Mouse (Mus musculus): Measurements from ENCODE around the gene Tenm4. TPM values are rescaled to one million over a fixed set of nuclear protein-coding genes. Genes with fewer than 3 reads are reported as not detected.

The Tenm4 gene
- total and polyA plus RNA-seq, 2 experiments: 0.09 to 0.11 TPM

- Histone ChIP-seq H3K27me3 (ENCODE audit: control insufficient read depth, insufficient read depth, low read length) (no peaks in the 10 kb centered on the region), H3K79me2 (ENCODE audit: control insufficient read depth, insufficient read depth, low read length) (no peaks in the 10 kb centered on the region), H3K9ac (ENCODE audit: low read depth, low read length) (no peak overlapping the region), H3K4me1 (ENCODE audit: control insufficient read depth, insufficient read depth, low read length) (no peaks in the 10 kb centered on the region), H3K36me3 (ENCODE audit: control insufficient read depth, insufficient read depth, low read length) (no peaks in the 10 kb centered on the region), H3K27ac (replicated peaks; ENCODE audit: insufficient read depth, low read depth, low read length) (no peak overlapping the region), H3K4me3 (ENCODE audit: insufficient read depth, low read depth, low read length) (no peak overlapping the region)
- TF ChIP-seq CTCF (IDR thresholded peaks at IDR 0.05; ENCODE audit: low read depth, low read length) (no peak), POLR2A (IDR thresholded peaks at IDR 0.05; ENCODE audit: extremely low read depth, insufficient read depth, low read length) (no peak)
- no peak for DNase-seq (ENCODE audit: extremely low read depth, low read depth, low spot score)
- 63% methylated on average over 5 of the region's 5 CpGs for WGBS
These were observed 549.4 kb downstream of the Tenm4 start for GRCm38 (mm10) chr7:96720465-96720864.

- H3K79me2 ChIP-seq (ENCODE audit: control insufficient read depth, insufficient read depth, low read length): no peaks in the 10 kb centered on the region
- no peaks in the 10 kb centered on the region for H3K27me3 ChIP-seq (ENCODE audit: control insufficient read depth, insufficient read depth, low read length)
- TF ChIP-seq CTCF (IDR thresholded peaks at IDR 0.05; ENCODE audit: low read depth, low read length) (no peak), POLR2A (IDR thresholded peaks at IDR 0.05; ENCODE audit: extremely low read depth, insufficient read depth, low read length) (no peak)
- no peak overlapping the region for H3K4me3 ChIP-seq (ENCODE audit: insufficient read depth, low read depth, low read length)
- H3K9ac ChIP-seq (ENCODE audit: low read depth, low read length): no peak overlapping the region
- 55% methylated on average over 3 of the region's 3 CpGs for WGBS
- no peak for DNase-seq (ENCODE audit: extremely low read depth, low read depth, low spot score)
- no peaks in the 10 kb centered on the region for H3K36me3 ChIP-seq (ENCODE audit: control insufficient read depth, insufficient read depth, low read length)
- H3K4me1 ChIP-seq (ENCODE audit: control insufficient read depth, insufficient read depth, low read length): no peaks in the 10 kb centered on the region
- H3K27ac ChIP-seq (replicated peaks; ENCODE audit: insufficient read depth, low read depth, low read length): no peak overlapping the region
These were observed 551.8 kb downstream of the Tenm4 start for GRCm38 (mm10) chr7:96722796-96723195.

GRCm38 (mm10) chr7:96725603-96726002 is 554.6 kb downstream of the Tenm4 start:
- Histone ChIP-seq H3K4me1 (ENCODE audit: control insufficient read depth, insufficient read depth, low read length) (no peaks in the 10 kb centered on the region), H3K4me3 (ENCODE audit: insufficient read depth, low read depth, low read length) (no peak overlapping the region), H3K9ac (ENCODE audit: low read depth, low read length) (no peak overlapping the region), H3K27ac (replicated peaks; ENCODE audit: insufficient read depth, low read depth, low read length) (no peak overlapping the region), H3K36me3 (ENCODE audit: control insufficient read depth, insufficient read depth, low read length) (no peaks in the 10 kb centered on the region), H3K79me2 (ENCODE audit: control insufficient read depth, insufficient read depth, low read length) (no peaks in the 10 kb centered on the region), H3K27me3 (ENCODE audit: control insufficient read depth, insufficient read depth, low read length) (no peaks in the 10 kb centered on the region; the same call in 1 of the 2 replicates)
- WGBS: 91% methylated on average over 5 of the region's 5 CpGs
- TF ChIP-seq CTCF (IDR thresholded peaks at IDR 0.05; ENCODE audit: low read depth, low read length) (no peak), POLR2A (IDR thresholded peaks at IDR 0.05; ENCODE audit: extremely low read depth, insufficient read depth, low read length) (no peak)
- no peak for DNase-seq (ENCODE audit: extremely low read depth, low read depth, low spot score)

- H3K4me3 ChIP-seq (ENCODE audit: insufficient read depth, low read depth, low read length): no peak overlapping the region
- DNase-seq (ENCODE audit: extremely low read depth, low read depth, low spot score): peak; percentile 4
- 71% methylated on average over 1 of the region's 1 CpGs for WGBS
These were observed 559.3 kb downstream of the Tenm4 start for GRCm38 (mm10) chr7:96730360-96730759.

GRCm38 (mm10) chr7:96731947-96732346 is 560.9 kb downstream of the Tenm4 start:
- Histone ChIP-seq H3K4me3 (ENCODE audit: insufficient read depth, low read depth, low read length) (no peak overlapping the region), H3K9ac (ENCODE audit: low read depth, low read length) (no peak overlapping the region), H3K27ac (replicated peaks; ENCODE audit: insufficient read depth, low read depth, low read length) (no peak overlapping the region), H3K27me3 (ENCODE audit: control insufficient read depth, insufficient read depth, low read length) (no peaks in the 10 kb centered on the region; the same call in 1 of the 2 replicates), H3K4me1 (ENCODE audit: control insufficient read depth, insufficient read depth, low read length) (no peaks in the 10 kb centered on the region), H3K36me3 (ENCODE audit: control insufficient read depth, insufficient read depth, low read length) (no peaks in the 10 kb centered on the region), H3K79me2 (ENCODE audit: control insufficient read depth, insufficient read depth, low read length) (no peaks in the 10 kb centered on the region)
- TF ChIP-seq CTCF (IDR thresholded peaks at IDR 0.05; ENCODE audit: low read depth, low read length) (no peak), POLR2A (IDR thresholded peaks at IDR 0.05; ENCODE audit: extremely low read depth, insufficient read depth, low read length) (no peak)
- 77% methylated on average over 4 of the region's 4 CpGs for WGBS
- DNase-seq (ENCODE audit: extremely low read depth, low read depth, low spot score): no peak

More at GRCm38 (mm10) chr7:96730360-96730759, 559.3 kb downstream of the Tenm4 start:
- Histone ChIP-seq H3K36me3 (ENCODE audit: control insufficient read depth, insufficient read depth, low read length) (no peaks in the 10 kb centered on the region), H3K27me3 (ENCODE audit: control insufficient read depth, insufficient read depth, low read length) (no peaks in the 10 kb centered on the region; the same call in 1 of the 2 replicates), H3K9ac (ENCODE audit: low read depth, low read length) (no peak overlapping the region), H3K27ac (replicated peaks; ENCODE audit: insufficient read depth, low read depth, low read length) (no peak overlapping the region), H3K4me1 (ENCODE audit: control insufficient read depth, insufficient read depth, low read length) (no peaks in the 10 kb centered on the region), H3K79me2 (ENCODE audit: control insufficient read depth, insufficient read depth, low read length) (no peaks in the 10 kb centered on the region)
- no peak for TF ChIP-seq CTCF (IDR thresholded peaks at IDR 0.05; ENCODE audit: low read depth, low read length)
- no peak for TF ChIP-seq POLR2A (IDR thresholded peaks at IDR 0.05; ENCODE audit: extremely low read depth, insufficient read depth, low read length)

- 76% methylated on average over 7 of the region's 7 CpGs for WGBS
- H3K27ac ChIP-seq (replicated peaks; ENCODE audit: insufficient read depth, low read depth, low read length): no peak overlapping the region
- H3K9ac ChIP-seq (ENCODE audit: low read depth, low read length): no peak overlapping the region
- no peaks in the 10 kb centered on the region for H3K79me2 ChIP-seq (ENCODE audit: control insufficient read depth, insufficient read depth, low read length)
- no peaks in the 10 kb centered on the region for H3K4me1 ChIP-seq (ENCODE audit: control insufficient read depth, insufficient read depth, low read length)
- H3K36me3 ChIP-seq (ENCODE audit: control insufficient read depth, insufficient read depth, low read length): no peaks in the 10 kb centered on the region
- TF ChIP-seq POLR2A (IDR thresholded peaks at IDR 0.05; ENCODE audit: extremely low read depth, insufficient read depth, low read length) (no peak), CTCF (IDR thresholded peaks at IDR 0.05; ENCODE audit: low read depth, low read length) (no peak)
- no peak for DNase-seq (ENCODE audit: extremely low read depth, low read depth, low spot score)
- no peak overlapping the region for H3K4me3 ChIP-seq (ENCODE audit: insufficient read depth, low read depth, low read length)
- no peaks in the 10 kb centered on the region for H3K27me3 ChIP-seq (ENCODE audit: control insufficient read depth, insufficient read depth, low read length)
These were observed 563.4 kb downstream of the Tenm4 start for GRCm38 (mm10) chr7:96734315-96735058.

Measured in liver, adult 2 months (tissue).